Mouse (Mus musculus) cerebellum, adult 9-10 months (tissue): ENCODE measurements around the gene Hmgxb4.

ENCODE experiments used
- DNase-seq: peaks from one replicate; pipeline ENCODE4 v3.0.0; 2022

Gene Hmgxb4

DNA sequence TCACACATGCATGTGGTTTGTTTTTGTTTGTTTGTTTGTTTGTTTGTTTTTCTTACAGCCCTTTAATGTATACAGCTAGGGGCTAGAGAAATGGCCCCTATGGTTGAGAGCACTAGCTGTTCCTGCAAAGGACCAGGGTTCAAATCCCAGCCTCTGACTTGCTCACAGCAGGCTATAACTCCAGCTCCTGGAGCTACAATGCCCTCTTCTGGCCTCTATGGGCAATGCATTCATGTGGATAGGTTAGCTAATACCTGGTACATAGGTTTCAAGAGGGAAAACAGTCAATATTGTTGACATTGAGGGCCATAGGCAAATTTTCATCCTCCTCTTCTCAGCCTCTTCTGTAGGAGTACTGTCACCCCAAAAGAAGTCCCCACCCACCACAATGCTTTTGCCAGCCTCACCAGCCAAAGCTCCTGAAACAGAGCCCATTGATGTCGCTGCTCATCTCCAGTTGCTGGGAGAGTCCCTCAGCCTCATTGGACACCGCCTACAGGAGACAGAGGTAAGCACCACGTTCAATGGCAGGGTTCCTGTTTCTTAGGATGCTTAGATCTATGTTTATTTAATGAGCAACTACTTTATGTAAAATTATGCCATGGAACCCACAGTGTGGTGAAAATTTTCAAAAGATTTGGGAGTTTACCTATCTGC lies 30.6 kb downstream of the Hmgxb4 start:
- no peak for DNase-seq

DNA sequence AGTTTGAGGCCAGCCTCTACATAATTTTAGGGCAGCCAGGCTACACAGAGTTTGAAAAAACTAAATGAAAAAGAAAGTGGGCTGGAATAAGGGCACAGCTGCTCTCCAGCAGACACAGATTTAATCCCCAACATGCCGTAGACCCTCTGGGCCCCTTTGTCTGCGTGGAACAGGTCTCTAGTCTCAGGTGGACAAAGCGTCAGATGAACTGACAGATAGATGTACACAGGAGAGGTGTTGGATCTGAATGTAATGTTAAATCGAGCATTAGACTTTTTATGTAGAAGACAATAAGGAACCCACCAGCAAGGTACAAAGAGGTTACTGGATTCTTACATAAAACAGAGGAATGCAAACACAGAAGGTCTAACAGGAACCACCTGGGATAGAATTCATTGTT lies 32.7 kb downstream of the Hmgxb4 start:
- no peak for DNase-seq

DNA sequence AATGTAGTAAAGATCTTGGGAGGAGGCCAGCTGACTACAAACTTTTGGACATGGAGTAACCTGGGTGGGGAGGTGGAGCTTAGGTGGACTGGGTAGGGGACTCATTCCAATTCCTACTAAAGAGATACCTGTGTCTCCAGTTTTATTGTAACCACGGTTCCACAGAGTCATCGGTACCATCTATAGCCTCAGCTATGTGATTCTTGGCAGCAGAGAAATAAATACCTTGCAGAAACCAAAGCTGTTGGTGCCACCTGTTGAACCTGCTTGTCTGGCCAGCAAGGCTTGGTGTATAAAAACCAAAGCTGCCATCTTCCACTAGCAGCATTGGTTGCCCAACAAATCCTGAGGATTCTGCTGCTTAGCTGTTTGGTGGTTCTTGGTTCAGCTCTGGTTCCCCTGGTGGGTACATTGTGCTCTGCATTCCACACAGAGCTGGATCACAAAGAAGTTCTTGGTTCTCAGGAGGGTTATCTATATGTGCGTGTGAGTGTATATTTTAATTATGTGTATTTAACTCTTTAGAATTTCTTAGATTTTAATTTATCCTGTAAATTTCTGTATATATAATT lies 37.4 kb downstream of the Hmgxb4 start:
- no peak for DNase-seq

- no peak for DNase-seq
Observed at GRCm38 (mm10) chr8:75032961-75033360, 39.8 kb downstream of the Hmgxb4 start.

- DNase-seq = peak; percentile 99
Observed at GRCm38 (mm10) chr8:75033511-75034243, 40.5 kb downstream of the Hmgxb4 start, which contains the start of gene Tom1. TSS of gene Tom1 (plus strand) at chr8:75033705.

DNA sequence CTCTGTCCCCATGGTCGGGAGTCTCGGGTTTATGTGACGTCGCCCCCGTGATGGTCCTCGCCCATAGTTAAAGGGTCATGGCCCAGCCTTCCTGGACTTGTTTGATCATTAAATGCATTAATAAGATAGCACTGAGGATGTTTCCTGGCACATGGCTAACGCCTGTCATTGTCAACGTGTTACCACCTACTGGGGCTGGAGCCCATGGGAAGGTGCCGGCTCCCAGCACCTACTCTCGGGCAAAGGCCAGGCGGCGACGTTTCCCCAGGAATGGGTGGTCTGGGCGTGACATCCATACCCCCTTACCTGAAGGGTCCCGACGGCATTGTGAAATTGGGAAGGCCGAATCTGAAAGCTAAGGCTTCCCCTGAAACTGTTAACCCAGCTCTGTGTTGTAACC lies 41.1 kb downstream of the Hmgxb4 start:
- no peak for DNase-seq

DNA sequence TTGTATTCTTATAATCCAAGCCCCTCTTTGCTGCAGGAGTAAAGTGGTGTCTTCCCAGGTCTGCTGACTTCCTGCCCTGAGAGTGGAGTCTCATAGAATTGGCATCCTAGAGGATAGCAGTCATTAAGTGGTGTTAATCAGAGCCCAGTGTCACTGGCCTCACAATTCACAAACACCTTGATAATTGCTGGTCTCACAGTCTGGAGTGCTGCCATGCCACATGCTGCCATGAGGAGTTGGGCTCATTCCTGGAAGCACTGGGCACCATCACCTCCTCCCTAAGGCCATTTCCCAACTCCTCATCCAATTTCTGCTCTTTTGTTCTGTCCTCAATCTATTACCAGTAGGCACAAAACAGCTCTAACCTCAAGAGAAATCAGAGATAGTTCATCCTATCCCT lies 42.5 kb downstream of the Hmgxb4 start:
- DNase-seq = no peak

DNA sequence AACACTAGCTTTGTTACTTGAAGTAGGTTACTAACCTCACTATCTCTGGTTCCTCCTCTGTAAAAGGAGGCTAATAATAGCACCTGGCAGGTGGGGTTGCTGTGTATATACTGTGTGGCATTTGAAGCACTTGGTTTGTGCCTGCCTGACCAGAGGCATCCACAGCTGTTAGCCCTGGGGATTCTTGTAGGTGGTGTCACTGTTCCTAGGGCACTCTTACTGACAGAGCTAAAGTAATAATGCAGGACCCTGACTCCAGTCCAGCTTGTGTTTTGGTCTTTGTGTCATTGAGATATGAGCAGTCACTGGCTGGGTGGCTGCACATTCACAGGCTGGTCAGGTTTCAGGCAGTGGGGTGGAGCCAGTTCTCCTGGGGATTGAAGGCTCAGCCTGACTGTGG lies 45.3 kb downstream of the Hmgxb4 start:
- DNase-seq = no peak

- no peak for DNase-seq
Observed at GRCm38 (mm10) chr8:75039754-75040153, 46.6 kb downstream of the Hmgxb4 start.

DNA sequence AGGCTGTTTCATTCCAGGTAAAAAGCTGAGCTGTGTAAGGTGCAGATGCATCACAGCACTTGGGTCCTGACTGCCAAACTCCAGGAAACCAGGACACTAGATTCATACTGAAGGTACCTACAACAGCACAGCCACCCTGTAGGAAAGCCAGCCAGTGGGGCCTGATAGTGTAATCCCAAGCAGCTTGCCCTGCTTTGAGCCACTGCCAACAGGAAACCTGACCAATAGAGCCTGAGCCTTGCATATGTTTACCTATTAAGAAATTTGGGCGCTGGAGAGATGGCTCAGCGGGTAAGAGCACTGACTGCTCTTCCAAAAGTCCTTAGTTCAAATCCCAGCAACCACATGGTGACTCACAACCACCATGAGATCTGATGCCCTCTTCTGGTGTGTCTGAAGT lies 49.0 kb downstream of the Hmgxb4 start:
- DNase-seq = peak; percentile 46

DNA sequence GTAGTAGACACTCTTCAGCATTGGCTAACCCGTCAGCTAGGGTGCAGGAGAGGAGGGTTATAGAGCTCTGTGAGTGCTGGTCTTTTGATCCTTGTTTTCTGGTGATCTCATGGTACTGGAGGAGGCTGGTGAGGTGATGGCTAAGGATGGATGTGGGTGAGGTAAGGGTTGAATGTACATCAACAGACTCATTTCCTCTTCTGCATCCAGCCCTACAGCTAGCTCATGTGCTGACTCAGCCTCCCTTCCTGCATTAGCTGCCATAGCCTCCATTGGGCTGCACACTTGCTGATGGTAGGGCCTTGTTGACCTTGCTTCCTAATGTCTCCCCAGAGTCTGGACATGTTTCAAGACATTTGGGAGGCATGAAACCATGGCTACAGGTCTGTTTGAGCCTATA lies 49.8 kb downstream of the Hmgxb4 start:
- DNase-seq = no peak

- DNase-seq = peak; percentile 57
Observed at GRCm38 (mm10) chr8:75046303-75046702, 53.1 kb downstream of the Hmgxb4 start.

DNA sequence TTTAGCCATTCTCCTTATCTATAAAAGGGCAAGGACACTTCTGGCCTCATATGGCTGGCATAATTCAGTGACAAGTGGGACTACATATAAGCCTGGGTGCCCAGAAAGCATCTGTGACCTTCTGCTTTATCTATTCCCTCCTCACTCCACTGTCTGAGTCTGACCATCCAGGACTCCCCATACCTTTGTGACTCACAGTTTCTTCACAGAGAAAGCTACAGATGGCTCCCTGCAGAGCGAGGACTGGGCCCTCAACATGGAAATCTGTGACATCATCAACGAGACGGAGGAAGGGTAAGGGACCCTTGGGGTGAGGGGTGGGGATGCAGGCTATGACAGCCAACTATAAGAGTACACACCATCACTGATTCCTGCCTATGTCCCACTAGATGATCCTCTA lies 54.6 kb downstream of the Hmgxb4 start:
- no peak for DNase-seq

- DNase-seq = no peak
Observed at GRCm38 (mm10) chr8:75053342-75053741, 60.2 kb downstream of the Hmgxb4 start.

GRCm38 (mm10) chr8:75055673-75056072 lies 62.5 kb downstream of the Hmgxb4 start:
- DNase-seq = no peak

- DNase-seq = no peak
Observed at GRCm38 (mm10) chr8:75060022-75060421, 66.9 kb downstream of the Hmgxb4 start.

DNA sequence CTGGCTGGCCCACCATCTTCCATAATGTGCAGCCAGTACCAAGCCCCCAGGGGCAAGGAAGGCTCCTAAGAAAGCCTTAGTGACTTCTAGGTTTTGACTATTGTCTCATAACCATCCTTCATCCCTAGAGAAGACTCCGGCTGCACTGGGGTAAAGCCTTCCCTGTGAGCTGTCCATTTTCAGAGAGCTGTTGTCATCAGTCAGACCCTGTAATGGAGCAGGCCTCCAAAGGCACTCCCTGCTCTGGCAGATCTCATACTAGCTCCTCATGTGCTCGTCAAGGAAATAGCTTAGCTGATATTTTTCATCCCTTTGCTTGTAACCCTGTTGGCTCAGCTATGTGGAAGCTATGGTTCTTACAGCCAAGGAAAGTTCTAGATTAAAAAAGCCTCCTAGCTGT lies 67.7 kb downstream of the Hmgxb4 start:
- DNase-seq = no peak

DNA sequence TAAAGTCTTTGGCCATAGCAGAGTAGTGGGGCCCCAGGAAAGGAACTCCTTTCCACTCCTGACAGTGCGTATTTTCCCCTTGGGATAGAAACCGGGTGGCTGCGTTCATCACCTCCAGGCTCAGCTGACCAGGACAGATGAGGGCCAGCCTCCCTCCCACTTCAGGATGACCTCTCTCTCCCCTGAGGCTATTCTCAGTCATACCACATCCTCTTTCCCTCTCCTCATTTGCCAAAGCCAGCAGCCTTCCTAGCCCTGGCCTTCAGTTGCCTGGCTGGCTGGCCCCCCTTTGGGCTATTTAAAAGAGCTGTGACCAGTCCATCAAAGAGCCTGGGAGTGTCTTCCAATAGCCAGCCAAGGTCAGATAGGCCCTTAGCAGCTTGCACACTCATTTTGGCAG lies 70.1 kb downstream of the Hmgxb4 start:
- DNase-seq = no peak

- no peak for DNase-seq
Observed at GRCm38 (mm10) chr8:75064790-75065189, 71.6 kb downstream of the Hmgxb4 start.

- DNase-seq = no peak
Observed at GRCm38 (mm10) chr8:75067287-75067686, 74.1 kb downstream of the Hmgxb4 start.

- no peak for DNase-seq
Observed at GRCm38 (mm10) chr8:75070297-75070696, 77.1 kb downstream of the Hmgxb4 start.

DNA sequence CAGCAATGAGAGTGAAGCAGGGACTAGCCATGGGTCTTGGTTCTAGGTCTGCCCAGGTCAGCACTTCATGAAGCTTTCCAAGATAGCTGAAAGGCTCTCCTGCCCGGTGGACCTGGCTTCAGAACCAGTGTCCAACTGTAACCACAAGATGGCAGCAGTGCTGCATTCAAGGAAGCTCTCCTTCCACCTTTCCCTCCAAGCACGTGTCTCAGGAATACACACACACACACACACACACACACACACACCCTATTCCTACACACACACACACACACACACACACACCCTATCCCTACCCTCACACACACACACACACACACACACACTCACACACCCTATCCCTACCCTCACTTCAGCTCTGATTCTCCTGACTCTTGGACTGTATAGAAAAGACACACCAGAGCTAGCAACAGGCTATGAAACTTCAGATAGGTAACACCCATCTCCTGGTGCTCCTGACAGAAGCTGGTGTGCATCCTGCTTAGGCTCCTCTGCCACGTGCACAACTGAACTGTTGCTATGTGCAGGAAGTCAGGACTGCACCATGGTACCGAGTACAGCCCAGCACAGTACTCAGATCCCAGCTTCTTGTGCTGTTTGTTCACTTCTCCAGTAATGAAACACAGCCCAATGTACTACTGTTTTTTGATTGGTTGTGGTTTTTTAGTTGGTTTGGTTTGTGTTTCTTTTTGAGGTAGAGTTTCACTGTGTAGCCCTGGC lies 78.6 kb downstream of the Hmgxb4 start:
- peak; percentile 81 for DNase-seq

DNA sequence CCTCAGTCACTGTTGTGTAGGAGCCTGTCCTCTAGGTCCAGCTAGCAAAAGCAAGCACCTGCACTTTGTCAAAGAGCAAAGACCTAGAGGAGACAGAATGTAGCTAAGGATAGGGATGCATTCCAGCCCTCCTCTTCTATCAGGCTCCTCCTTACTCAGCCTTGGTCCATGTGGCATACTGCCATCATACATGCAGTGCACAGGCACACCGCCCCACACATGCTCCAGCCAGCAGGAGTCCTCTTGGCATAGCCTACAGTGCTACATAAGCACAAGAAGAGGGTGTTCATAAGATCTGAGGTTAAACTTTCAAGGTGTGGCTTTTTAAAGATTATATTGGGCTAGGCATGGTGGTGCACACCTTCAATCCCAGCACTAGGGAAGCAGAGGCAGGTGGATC lies 81.7 kb downstream of the Hmgxb4 start:
- DNase-seq = no peak

- DNase-seq = no peak
Observed at GRCm38 (mm10) chr8:75078215-75078614, 85.1 kb downstream of the Hmgxb4 start.
